Mouse (Mus musculus) ES-CJ7 (cell line): ENCODE measurements around the gene Duox1.
A peak's percentile ranks its signal among the peaks of the same experiment; 100 is the strongest.
"Not testable (repeated sequence)": the region's sequence is repeated elsewhere in the genome, so short reads cannot be mapped to it uniquely, and the experiment has no call there.

ENCODE experiments used
- DNase-seq: peaks from one replicate; pipeline ENCODE4 v3.0.0; 2011; ENCODE audit warnings: low read depth, low spot score

Gene Duox1

GRCm38 (mm10) chr2:122374666-122375331 is 59.3 kb downstream of the Duox1 start:
- DNase-seq, result no peak

GRCm38 (mm10) chr2:122375391-122375991 is 60.0 kb downstream of the Duox1 start:
- peak; percentile 96 for DNase-seq

- DNase-seq, result no peak
Measured at GRCm38 (mm10) chr2:122376041-122376561, 60.6 kb downstream of the Duox1 start.

- DNase-seq, result peak; percentile 95
Measured at GRCm38 (mm10) chr2:122377215-122377674, 61.8 kb downstream of the Duox1 start.

- peak; percentile 83 for DNase-seq
Measured at GRCm38 (mm10) chr2:122377751-122378246, 62.3 kb downstream of the Duox1 start.

GRCm38 (mm10) chr2:122378421-122379291 is 63.2 kb downstream of the Duox1 start:
- peak; percentile 90 for DNase-seq

GRCm38 (mm10) chr2:122379292-122379650 is 63.8 kb downstream of the Duox1 start:
- DNase-seq, result no peak

GRCm38 (mm10) chr2:122380768-122381311 is 65.4 kb downstream of the Duox1 start:
- peak; percentile 81 for DNase-seq

- DNase-seq, result no peak
Measured at GRCm38 (mm10) chr2:122381329-122382103, 66.0 kb downstream of the Duox1 start.

- no peak for DNase-seq
Measured at GRCm38 (mm10) chr2:122382121-122382520, 66.6 kb downstream of the Duox1 start.

- no peak for DNase-seq
Measured at GRCm38 (mm10) chr2:122385095-122385494, 69.6 kb downstream of the Duox1 start.

- DNase-seq, result not testable (repeated sequence)
Measured at GRCm38 (mm10) chr2:122387135-122387534, 71.7 kb downstream of the Duox1 start.

GRCm38 (mm10) chr2:122396150-122396549 is 80.7 kb downstream of the Duox1 start:
- no peak for DNase-seq
